Mouse (Mus musculus) spleen, adult 2 months (tissue): ENCODE results near the gene Hspb9.

Experiments used
- CTCF ChIP-seq: fragments of 200-500 bp; IDR thresholded peaks from 2 replicates; pipeline ENCODE4 v1.5.1; 2011; ENCODE audit warnings: mild to moderate bottlenecking, inconsistent platforms; ENCODE audit not compliant: insufficient read depth, insufficient read length, insufficient replicate concordance; ENCODE audit errors: extremely low read depth
- POLR2A ChIP-seq: fragments of 200-500 bp; IDR thresholded peaks from 2 replicates; pipeline ENCODE4 v1.6.1; 2011; ENCODE audit warnings: low read depth, low read length, inconsistent platforms

DNA sequence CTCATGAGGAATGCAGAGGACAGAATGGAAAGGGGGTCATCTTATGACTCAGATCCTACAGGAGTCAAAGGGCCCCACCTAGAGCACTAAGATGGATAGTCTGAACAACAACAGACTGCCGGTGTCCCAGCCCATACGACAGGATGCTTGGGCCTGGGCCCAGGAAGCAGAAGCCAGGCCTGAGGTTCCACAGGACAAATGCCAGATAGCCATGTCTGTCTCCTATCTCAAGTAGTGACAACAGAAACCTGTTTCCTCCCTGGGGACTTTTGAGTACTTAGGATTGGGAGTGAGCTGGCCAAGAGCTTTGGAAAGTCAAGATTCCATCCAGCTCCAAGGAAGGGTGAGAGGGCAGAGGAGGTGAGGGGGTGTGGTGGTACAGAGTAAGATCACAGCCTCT, 41.7 kb upstream of the Hspb9 start:
- TF ChIP-seq POLR2A: no peak
- no peak for TF ChIP-seq CTCF
